Mouse (Mus musculus) left cerebral cortex, adult 2 months (tissue): ENCODE results near the gene Asic2. TPM values are rescaled to one million over a fixed set of nuclear protein-coding genes. Genes with fewer than 3 reads are reported as not detected.

ENCODE experiments used
- DNase-seq, 2 experiments: peaks; one replicate each; pipeline ENCODE4 v3.0.0; 2021 to 2022; ENCODE audit warnings: low spot score in 2 of 2, mixed read lengths in 1 of 2; ENCODE audit errors: extremely low spot score in 1 of 2
- H3K27ac ChIP-seq: fragments of 200-600 bp; 2 replicates; pipeline ENCODE4 v1.8.1; 2022
- H3K4me3 ChIP-seq: fragments of 200-600 bp; 2 replicates; pipeline ENCODE4 v1.8.1; 2022
- CTCF ChIP-seq: fragments of 200-600 bp; IDR thresholded peaks from 2 replicates; pipeline ENCODE4 v1.8.1; 2022; ENCODE audit warnings: antibody characterized with exemption, mild to moderate bottlenecking, moderate library complexity
- intact Hi-C: fragments of 180-260 bp; cut with DNase I; formaldehyde crosslinking; loops from one replicate; pipeline ENCODE4 v1.15.1; 2025
- total RNA-seq, 2 experiments: library from RNA; stranded (reverse); gene quantifications; 2 replicates each; pipeline ENCODE4 v1.2.3; 2021

Asic2 gene
- total RNA-seq, 2 experiments from 2014 or later = 65.7 to 75.2 TPM

DNA sequence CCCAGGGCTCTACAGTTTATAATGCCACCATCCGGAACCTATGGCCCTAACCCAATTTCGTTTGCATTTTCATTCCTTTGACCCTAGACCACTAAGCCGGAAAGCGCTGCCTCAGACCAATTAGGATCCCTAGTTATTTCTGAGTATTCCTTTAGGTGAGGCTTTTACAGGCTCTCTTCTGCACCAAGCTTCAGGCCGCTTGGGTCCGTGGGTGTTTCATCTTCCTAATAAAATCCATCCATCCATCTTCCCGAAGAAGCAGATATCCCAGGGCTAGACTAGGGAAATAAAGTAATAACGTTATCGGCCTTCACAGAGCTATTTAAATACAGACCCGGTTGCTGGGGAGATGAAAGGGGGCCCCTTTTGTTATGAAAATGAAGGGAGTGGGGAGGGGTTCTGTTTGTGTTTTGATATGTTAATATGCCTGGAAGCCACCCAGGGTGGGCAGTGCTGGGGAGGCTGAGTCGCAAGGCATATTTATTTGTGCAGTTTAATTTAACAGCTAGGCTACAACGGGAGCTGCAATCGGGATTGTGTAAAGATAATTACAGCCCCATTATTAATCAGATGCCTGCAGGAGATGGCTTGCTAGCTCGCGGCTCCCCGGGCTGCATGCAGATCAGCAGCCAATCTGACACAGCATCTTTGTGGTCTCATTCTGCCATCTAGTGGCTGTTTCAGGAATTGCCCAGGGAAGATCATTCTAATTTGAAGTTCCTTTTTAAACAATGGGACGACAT is 355.3 kb downstream of the Asic2 start:
- peak; percentile 87 to 88 for DNase-seq
- intact Hi-C loops = loop anchor here (1.0 to 5.0 kb wide), 3 partner anchors 25 to 916 kb away; no protein-coding TSS in a partner anchor
- TF ChIP-seq CTCF = peak; percentile 96
- H3K27ac ChIP-seq = peak overlapping the region; percentile 47
- H3K4me3 ChIP-seq = peak overlapping the region; percentile 44

DNA sequence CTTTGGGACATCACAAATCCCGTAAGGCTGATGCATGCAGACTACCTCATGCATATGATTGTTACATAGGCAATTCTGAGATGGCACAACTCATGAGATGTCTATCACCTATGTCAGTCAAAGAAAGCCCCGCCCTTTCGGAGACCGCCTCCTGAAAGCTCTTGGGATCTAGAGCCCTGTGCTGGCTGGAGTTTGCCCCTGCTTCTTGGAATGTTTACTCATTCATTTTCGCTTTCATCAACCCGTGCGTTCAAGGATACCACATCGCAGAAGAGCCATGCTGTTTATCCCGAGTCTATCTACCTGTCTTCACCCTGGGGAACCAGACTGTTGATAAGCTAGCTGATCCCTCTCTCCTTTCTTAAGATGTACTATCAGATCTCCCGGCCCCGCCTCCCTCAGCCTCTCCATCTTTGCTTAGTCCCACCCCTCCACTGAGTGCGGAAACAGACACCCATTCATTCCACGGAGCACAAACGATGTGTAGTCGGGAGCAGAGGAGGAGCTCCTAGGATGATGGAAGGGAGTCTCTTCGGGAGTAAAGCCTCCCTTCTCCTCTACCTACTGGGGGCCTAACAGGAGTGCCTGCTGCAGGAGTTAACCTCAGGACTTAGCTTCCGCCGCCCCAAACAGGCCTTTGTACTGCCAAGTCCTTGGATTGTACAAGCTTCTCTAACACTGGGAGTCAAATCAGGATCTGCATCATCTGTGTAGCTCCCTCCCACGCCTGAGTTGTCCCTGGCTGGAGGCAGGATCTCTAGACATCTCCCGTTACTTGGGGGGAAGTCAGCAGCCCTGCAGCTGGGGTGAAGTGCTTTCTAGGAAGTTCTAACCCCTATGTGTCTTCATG is 356.1 kb downstream of the Asic2 start:
- peak overlapping the region; percentile 47 for H3K27ac ChIP-seq
- H3K4me3 ChIP-seq = peak overlapping the region; percentile 44
- intact Hi-C loops = loop anchor here (5.0 kb wide), 2 partner anchors 235 to 915 kb away; no protein-coding TSS in a partner anchor
- TF ChIP-seq CTCF = no peak
- DNase-seq = peak; percentile 38 to 40

DNA sequence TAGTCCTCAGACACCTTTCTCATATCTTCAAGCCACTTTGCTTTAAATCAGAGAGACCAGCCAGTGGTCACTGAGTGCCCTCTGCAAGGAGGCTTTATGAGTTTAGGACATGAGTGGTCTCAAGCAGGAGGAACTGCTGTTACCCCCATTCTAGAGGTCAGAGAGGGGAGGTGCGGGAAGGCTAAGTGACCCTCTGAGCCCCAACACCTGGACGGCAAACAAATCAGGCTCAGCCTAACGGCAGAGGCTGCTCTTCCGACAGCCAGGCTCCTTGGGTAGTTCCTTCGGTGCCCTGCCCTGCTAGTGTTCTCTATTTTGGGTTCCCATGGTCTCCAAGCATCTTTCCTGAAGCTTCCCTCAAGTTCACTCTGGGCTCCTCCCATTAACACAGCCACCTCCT is 357.8 kb downstream of the Asic2 start:
- Histone ChIP-seq H3K4me3 (no peak overlapping the region), H3K27ac (no peak overlapping the region)
- no peak for DNase-seq
- TF ChIP-seq CTCF = no peak
- intact Hi-C loops = loop anchor here (5.0 kb wide), 2 partner anchors 233 to 913 kb away; no protein-coding TSS in a partner anchor

DNA sequence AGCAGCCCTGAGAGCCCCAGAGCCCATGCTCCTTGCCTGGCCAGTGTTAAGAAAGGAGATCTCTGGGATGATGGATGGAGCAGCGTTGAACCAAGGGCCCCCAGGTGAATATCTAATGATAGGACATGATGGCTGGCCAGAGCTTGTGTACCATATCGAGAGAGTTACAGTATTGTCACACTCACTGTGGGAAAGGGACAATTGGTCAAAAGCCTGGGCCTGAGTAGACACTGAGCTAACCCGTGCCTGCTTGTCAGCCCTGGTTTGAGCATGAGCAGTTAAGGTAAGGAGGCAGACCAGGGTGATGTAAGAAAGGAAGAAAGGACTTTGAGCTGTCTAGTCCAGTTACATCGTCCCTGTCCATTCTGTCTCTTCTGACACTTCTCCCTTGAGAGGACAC is 365.3 kb downstream of the Asic2 start:
- TF ChIP-seq CTCF = no peak
- no peak for DNase-seq
- intact Hi-C loops = no loop called here
- no peak overlapping the region for H3K4me3 ChIP-seq
- H3K27ac ChIP-seq = no peak overlapping the region

DNA sequence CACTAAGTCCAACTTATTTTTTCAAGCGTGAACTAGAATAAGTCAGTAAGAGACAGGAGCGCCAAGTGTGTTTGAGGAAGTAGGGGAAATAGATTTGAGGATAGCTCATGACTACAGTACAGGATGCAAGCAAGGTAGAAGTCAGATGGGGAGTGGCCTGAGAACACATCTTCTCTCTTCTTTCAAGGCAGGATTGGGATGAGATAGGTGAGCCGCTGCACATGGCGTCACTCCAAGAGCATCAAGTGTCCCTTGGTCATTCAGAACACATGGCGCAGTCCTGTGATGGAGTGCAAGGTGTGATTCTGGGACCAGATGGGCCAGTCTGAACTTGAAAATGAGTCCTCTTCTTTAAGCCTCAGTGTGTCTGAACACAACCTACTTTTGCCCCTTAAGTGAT is 366.5 kb downstream of the Asic2 start:
- no peak for TF ChIP-seq CTCF
- H3K27ac ChIP-seq = no peak overlapping the region
- H3K4me3 ChIP-seq = no peak overlapping the region
- intact Hi-C loops = no loop called here
- DNase-seq = no peak

DNA sequence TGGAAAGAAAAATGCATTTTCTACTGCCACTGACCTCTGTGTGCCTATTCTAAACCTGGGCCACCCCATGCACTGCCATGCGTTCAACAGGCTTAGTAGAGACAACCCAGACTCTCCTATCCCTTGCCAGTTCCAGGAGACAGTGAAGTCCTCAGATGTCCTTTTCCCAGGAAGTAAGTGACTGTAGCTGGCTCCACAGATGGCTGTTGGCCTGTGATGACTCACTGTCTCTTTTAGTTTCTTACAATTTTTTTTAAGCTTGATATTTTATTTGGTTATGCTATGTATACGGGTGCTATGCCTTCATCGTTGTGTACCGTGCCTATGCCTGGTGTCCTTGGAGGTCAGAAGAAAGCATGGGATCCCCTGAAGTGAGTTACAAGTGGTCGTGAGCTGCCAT is 370.7 kb downstream of the Asic2 start:
- H3K4me3 ChIP-seq = no peak overlapping the region
- no peak for DNase-seq
- no peak overlapping the region for H3K27ac ChIP-seq
- intact Hi-C loops = no loop called here
- no peak for TF ChIP-seq CTCF

DNA sequence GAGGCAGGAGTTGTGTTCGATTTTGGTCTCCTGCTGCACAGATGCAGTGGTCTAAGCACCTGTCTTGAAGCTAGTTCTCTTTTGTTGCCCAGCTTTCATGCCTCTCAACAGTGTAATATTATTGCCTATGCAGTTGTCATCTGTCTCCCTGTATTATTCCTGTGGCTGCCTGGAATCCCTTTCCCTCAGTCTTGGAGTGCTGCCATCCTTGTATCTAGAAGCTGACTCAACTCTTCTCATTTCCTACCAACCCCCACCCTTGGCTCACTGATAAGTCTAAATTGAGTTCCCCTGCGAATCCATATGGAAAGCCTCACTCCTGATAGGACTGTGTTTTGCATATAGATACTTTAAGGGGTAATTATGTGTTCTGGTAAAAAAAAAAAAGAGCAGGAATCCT is 373.0 kb downstream of the Asic2 start:
- no peak for DNase-seq
- H3K27ac ChIP-seq = no peak overlapping the region

DNA sequence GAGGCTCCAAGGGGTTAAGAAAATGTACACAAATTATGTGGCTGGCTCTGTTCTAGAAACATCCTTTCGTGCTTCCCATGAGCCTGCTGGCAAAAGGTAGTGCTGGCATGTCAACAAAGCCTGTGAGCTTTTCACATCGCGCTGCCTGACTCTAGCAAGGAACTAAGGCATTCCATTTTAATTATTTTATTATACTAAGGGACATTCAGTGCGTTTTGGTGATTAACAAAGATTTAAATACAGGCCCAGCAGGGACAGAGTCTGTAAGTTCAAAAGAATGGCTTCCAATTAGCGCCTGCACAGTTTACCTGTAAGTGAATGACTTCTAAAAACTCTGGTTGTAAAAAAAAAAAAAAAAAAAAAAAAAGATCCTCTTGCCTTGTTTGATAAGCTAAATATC is 375.5 kb downstream of the Asic2 start:
- no peak for TF ChIP-seq CTCF
- Histone ChIP-seq H3K27ac (no peak overlapping the region), H3K4me3 (no peak overlapping the region)
- DNase-seq = no peak
- intact Hi-C loops = no loop called here

More for the DNA sequence above, 373.0 kb downstream of the Asic2 start:
- H3K4me3 ChIP-seq = no peak overlapping the region
- no peak for TF ChIP-seq CTCF
- intact Hi-C loops = no loop called here

DNA sequence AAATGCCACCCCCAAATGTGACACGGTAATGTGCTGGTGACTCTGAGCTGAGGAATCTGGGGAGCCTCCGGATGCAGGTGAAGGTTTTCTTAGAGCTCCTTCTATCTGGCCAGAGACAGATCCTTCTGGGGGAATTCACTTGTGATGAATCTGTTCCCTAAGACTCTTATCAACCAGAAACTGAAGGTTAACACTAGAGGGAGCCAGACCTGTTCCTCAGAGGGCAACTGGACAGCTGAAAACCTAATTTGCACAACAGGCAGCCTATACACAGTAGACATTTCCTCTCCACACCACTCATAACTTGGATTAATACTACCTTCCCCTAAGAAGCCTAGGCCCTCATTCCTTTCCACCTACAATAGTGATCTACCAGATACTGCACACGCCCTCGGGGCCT is 377.3 kb downstream of the Asic2 start:
- TF ChIP-seq CTCF = peak; percentile 59
- no peak overlapping the region for H3K27ac ChIP-seq
- DNase-seq = peak in 1 of 2 experiments; percentile 0
- no peak overlapping the region for H3K4me3 ChIP-seq
- intact Hi-C loops = no loop called here

DNA sequence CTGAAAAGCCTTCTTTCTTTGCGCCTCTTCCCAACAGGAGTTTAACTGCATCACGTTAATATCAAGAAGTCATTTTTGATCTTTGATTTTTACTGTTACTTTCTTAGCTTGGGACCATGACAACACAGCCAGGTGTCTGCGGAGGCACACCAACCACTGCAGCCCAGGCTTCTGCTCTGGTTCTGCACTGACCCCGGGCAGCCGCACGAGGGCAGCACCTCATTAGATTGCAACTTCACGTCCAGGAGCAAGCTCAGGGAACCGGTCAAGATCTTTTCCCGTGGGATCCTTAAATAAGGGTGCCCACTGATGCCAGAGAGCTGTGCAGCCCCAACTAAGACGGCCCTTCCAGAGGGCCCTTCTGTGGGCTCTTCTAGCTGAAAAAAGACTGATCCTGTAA is 379.6 kb downstream of the Asic2 start:
- peak; percentile 79 to 85 for DNase-seq
- Histone ChIP-seq H3K27ac (no peak overlapping the region), H3K4me3 (no peak overlapping the region)
- intact Hi-C loops = loop anchor here (1.0 to 10.0 kb wide), 2 partner anchors 25 to 764 kb away; no protein-coding TSS in a partner anchor
- peak; percentile 93 for TF ChIP-seq CTCF

DNA sequence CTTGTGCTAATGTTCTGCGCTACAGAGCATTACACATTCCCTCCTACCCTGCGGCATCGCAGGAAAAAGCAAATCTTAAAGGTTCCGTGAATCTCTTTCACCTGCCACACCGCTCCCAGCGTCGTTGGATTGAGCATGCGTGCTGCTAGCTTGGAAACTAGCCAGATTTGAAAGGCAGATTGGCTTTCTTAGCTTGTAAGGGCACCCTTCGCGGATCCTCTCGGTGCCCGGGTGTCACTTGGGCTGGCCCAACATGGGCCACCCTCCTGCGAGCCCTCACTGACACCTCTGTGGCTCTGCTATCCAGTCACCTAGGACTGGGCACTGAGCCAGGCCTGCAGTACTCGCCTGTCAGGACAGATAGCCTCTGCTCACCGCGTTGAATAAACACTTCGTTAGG is 380.3 kb downstream of the Asic2 start:
- no peak for TF ChIP-seq CTCF
- intact Hi-C loops = loop anchor here (1.0 to 10.0 kb wide), 2 partner anchors 25 to 763 kb away; no protein-coding TSS in a partner anchor
- Histone ChIP-seq H3K4me3 (peak overlapping the region; percentile 26; the same call in 1 of the 2 replicates), H3K27ac (no peak overlapping the region)
- peak; percentile 37 to 50 for DNase-seq

DNA sequence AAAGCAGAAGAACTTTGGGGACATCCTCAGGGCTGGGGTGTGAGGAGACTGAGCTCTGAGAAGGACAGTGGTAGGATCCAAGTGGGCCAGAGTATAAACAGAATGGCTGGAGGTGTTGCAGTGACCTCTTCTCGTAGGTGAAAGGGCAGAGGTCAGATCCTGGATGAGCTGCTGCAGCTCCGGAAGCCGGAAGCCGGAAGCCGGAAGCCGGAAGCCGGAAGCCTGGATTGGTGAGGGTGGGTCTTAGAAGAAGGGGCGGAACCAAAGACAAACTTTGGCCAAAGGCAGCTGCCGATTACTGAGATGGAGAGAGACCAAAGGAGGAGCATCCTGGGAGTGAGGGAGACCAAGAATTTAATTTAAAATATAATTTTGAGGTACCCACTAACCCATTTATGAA is 381.1 kb downstream of the Asic2 start:
- no peak for TF ChIP-seq CTCF
- Histone ChIP-seq H3K27ac (no peak overlapping the region), H3K4me3 (no peak overlapping the region)
- intact Hi-C loops = loop anchor here (10.0 kb wide), 1 partner anchor 762 kb away; no protein-coding TSS in a partner anchor
- DNase-seq = no peak
